Comparison of ENCODE assay signal across 8 mouse cellular contexts in genomic region chr4:126058997-126059362, GRCm38 (mm10). TPM values are rescaled to one million over a fixed set of nuclear protein-coding genes. Genes with fewer than 3 reads are reported as not detected.
DNase-seq lines count a peak whose midpoint lies in the region; ATAC-seq and TF ChIP-seq lines count a peak whose summit lies in the region.

No protein-coding gene starts in this region.

- H3K27ac ChIP-seq in heart, embryonic 14.5 days (replicated peaks in 1 of 2; ENCODE audit: control insufficient read depth in 1 of 2, insufficient read depth in 1 of 2, low read depth in 2 of 2, low read length in 2 of 2) = no peak overlapping the region
- no peak overlapping the region for H3K27ac ChIP-seq in bone marrow, adult 2 months (ENCODE audit: control insufficient read depth, insufficient read depth, low read depth, low read length, poor library complexity)
- H3K27ac ChIP-seq in hindbrain, embryonic 12.5 days = no peak overlapping the region
- H3K27ac ChIP-seq in liver, embryonic 12.5 days = no peak overlapping the region
- H3K27ac ChIP-seq in stomach, embryonic 15.5 days = no peak overlapping the region

- peak overlapping the region; percentile 75 for H3K9ac ChIP-seq in heart, embryonic 14.5 days (ENCODE audit: low read length)
- H3K9ac ChIP-seq in hindbrain, embryonic 12.5 days = peak overlapping the region; percentile 79
- H3K9ac ChIP-seq in liver, embryonic 12.5 days = peak overlapping the region; percentile 65
- peak overlapping the region; percentile 46 for H3K9ac ChIP-seq in stomach, embryonic 15.5 days

- peak overlapping the region; percentile 72 to 88 for H3K4me3 ChIP-seq in heart, embryonic 14.5 days (ENCODE audit: control insufficient read depth in 1 of 2, insufficient read depth in 1 of 2, low read depth in 1 of 2, low read length in 2 of 2)
- H3K4me3 ChIP-seq in bone marrow, adult 2 months (replicated peaks; ENCODE audit: control insufficient read depth, low read depth, low read length) = peak overlapping the region; percentile 72
- H3K4me3 ChIP-seq in hindbrain, embryonic 12.5 days = peak overlapping the region; percentile 59
- H3K4me3 ChIP-seq in liver, embryonic 12.5 days = peak overlapping the region; percentile 82
- H3K4me3 ChIP-seq in stomach, embryonic 15.5 days (replicated peaks) = peak overlapping the region; percentile 75

- H3K4me1 ChIP-seq in heart, embryonic 14.5 days (ENCODE audit: control insufficient read depth in 2 of 2, insufficient read depth in 2 of 2, low read length in 2 of 2) = peaks cover 3 to 11% of the 10 kb centered on the region in 2 experiments; a peak in 2 of 4 replicates
- no peaks in the 10 kb centered on the region; the same call in 1 of the 2 replicates for H3K4me1 ChIP-seq in bone marrow, adult 2 months (ENCODE audit: control insufficient read depth, insufficient read depth, low read length)
- peaks cover 20% of the 10 kb centered on the region for H3K4me1 ChIP-seq in hindbrain, embryonic 12.5 days
- H3K4me1 ChIP-seq in liver, embryonic 12.5 days = peaks cover 25% of the 10 kb centered on the region
- peaks cover 14% of the 10 kb centered on the region for H3K4me1 ChIP-seq in stomach, embryonic 15.5 days

- no peak for TF ChIP-seq CTCF in bone marrow, adult 2 months (IDR thresholded peaks at IDR 0.05; ENCODE audit: control insufficient read depth, insufficient read depth, low read length)

- no peak for ATAC-seq in heart, embryonic 14.5 days (ENCODE audit: insufficient number of reproducible peaks, insufficient read depth, low FRiP score, low read depth)
- ATAC-seq in hindbrain, embryonic 12.5 days (ENCODE audit: low FRiP score) = no peak
- ATAC-seq in liver, embryonic 12.5 days = no peak
- no peak for ATAC-seq in stomach, embryonic 15.5 days (ENCODE audit: insufficient read depth, low FRiP score, low read depth)
- ATAC-seq in megakaryocyte-erythroid progenitor cell, adult 5-6 weeks (replicated peaks; ENCODE audit: low FRiP score, low TSS enrichment, poor library complexity, severe bottlenecking) = no peak

- H3K27me3 ChIP-seq in heart, embryonic 14.5 days (ENCODE audit: control insufficient read depth, insufficient read depth, low read length) = no peaks in the 10 kb centered on the region
- H3K27me3 ChIP-seq in hindbrain, embryonic 12.5 days = no peaks in the 10 kb centered on the region
- H3K27me3 ChIP-seq in liver, embryonic 12.5 days (replicated peaks) = no peaks in the 10 kb centered on the region
- H3K27me3 ChIP-seq in stomach, embryonic 15.5 days (replicated peaks) = no peaks in the 10 kb centered on the region

- intact Hi-C loops in heart, postnatal 10 days (cut with DNase I) = no loop called here

- no peaks in the 10 kb centered on the region for H3K9me3 ChIP-seq in heart, embryonic 14.5 days (ENCODE audit: control insufficient read depth, low read length)
- H3K9me3 ChIP-seq in hindbrain, embryonic 12.5 days (replicated peaks) = no peaks in the 10 kb centered on the region
- H3K9me3 ChIP-seq in liver, embryonic 12.5 days (replicated peaks) = no peaks in the 10 kb centered on the region
- no peaks in the 10 kb centered on the region for H3K9me3 ChIP-seq in stomach, embryonic 15.5 days

- no peak for DNase-seq in heart, postnatal 10 days
- DNase-seq in adrenal gland, adult (ENCODE audit: inconsistent age in 2 of 2, low spot score in 1 of 2) = no peak

- H3K4me2 ChIP-seq in heart, embryonic 14.5 days (ENCODE audit: low read length) = peak overlapping the region; percentile 84
- peak overlapping the region; percentile 60 for H3K4me2 ChIP-seq in hindbrain, embryonic 12.5 days (replicated peaks)
- peak overlapping the region; percentile 95 for H3K4me2 ChIP-seq in liver, embryonic 12.5 days
- H3K4me2 ChIP-seq in stomach, embryonic 15.5 days = peak overlapping the region; percentile 94

- 44% methylated on average over 9 of the region's 9 CpGs for WGBS in heart, embryonic 14.5 days
- 51% methylated on average over 9 of the region's 9 CpGs for WGBS in bone marrow, adult 2 months
- WGBS in hindbrain, embryonic 12.5 days = 45% methylated on average over 9 of the region's 9 CpGs
- WGBS in liver, embryonic 12.5 days (ENCODE audit: insufficient replicate concordance) = 36% methylated on average over 9 of the region's 9 CpGs
- WGBS in stomach, embryonic 15.5 days = 41% methylated on average over 9 of the region's 9 CpGs

- TF ChIP-seq POLR2A in bone marrow, adult 2 months (IDR thresholded peaks at IDR 0.05; ENCODE audit: borderline replicate concordance, control insufficient read depth, low read depth, low read length) = no peak

- H3K36me3 ChIP-seq in heart, embryonic 14.5 days (ENCODE audit: control insufficient read depth, insufficient read depth, low read length) = peaks cover 23% of the 10 kb centered on the region
- peaks cover 25% of the 10 kb centered on the region for H3K36me3 ChIP-seq in hindbrain, embryonic 12.5 days
- peaks cover 23% of the 10 kb centered on the region for H3K36me3 ChIP-seq in liver, embryonic 12.5 days
- peaks cover 8% of the 10 kb centered on the region for H3K36me3 ChIP-seq in stomach, embryonic 15.5 days

RNA-seq across cellular contexts. Expression of gene Oscp1, which starts 0.6 kb away (rescaled TPM):
- 4.6 and 6.4 TPM in 2 replicates for polyA plus RNA-seq in heart, embryonic 14.5 days (2014; fragmentation: Nextera tagmentation; extraction: Ambion mirVana)
- total RNA-seq in heart, postnatal 10 days (2021) = 1 to 10 TPM; 3.5 to 4.1 TPM
- polyA plus RNA-seq in bone marrow, adult 2 months (2011; ENCODE audit: insufficient read depth, insufficient read length, low replicate concordance, missing spikeins) = 1.3 and 8.2 TPM in 2 replicates
- polyA plus RNA-seq in hindbrain, embryonic 12.5 days (2016; fragmentation: Nextera tagmentation; extraction: Ambion mirVana) = 23.5 and 25.0 TPM in 2 replicates
- 2.8 and 3.0 TPM in 2 replicates for polyA plus RNA-seq in liver, embryonic 12.5 days (2016; fragmentation: Nextera tagmentation; extraction: Ambion mirVana)
- 13.5 and 13.9 TPM in 2 replicates for polyA plus RNA-seq in stomach, embryonic 15.5 days (2015; fragmentation: Nextera tagmentation; extraction: Ambion mirVana)
- 0.90 and 1.9 TPM in 2 replicates for total RNA-seq in megakaryocyte-erythroid progenitor cell, adult 5-6 weeks (2014; fragmentation: Nextera tagmentation)
- total RNA-seq in megakaryocyte-erythroid progenitor cell, adult 5-6 weeks (2017) = 0.91 and 22.0 TPM in 2 replicates

RNA-seq across cellular contexts. Expression of gene Mrps15, which starts 12.3 kb away (rescaled TPM):
- polyA plus RNA-seq in heart, embryonic 14.5 days (2014; fragmentation: Nextera tagmentation; extraction: Ambion mirVana) = 132 and 151 TPM in 2 replicates
- total RNA-seq in heart, postnatal 10 days (2021) = 10 to 100 TPM; 64.2 to 64.3 TPM
- 75.0 and 98.1 TPM in 2 replicates for polyA plus RNA-seq in bone marrow, adult 2 months (2011; ENCODE audit: insufficient read depth, insufficient read length, low replicate concordance, missing spikeins)
- polyA plus RNA-seq in hindbrain, embryonic 12.5 days (2016; fragmentation: Nextera tagmentation; extraction: Ambion mirVana) = 133 and 140 TPM in 2 replicates
- polyA plus RNA-seq in liver, embryonic 12.5 days (2016; fragmentation: Nextera tagmentation; extraction: Ambion mirVana) = 128 and 138 TPM in 2 replicates
- polyA plus RNA-seq in stomach, embryonic 15.5 days (2015; fragmentation: Nextera tagmentation; extraction: Ambion mirVana) = 141 and 151 TPM in 2 replicates
- total RNA-seq in megakaryocyte-erythroid progenitor cell, adult 5-6 weeks (2014; fragmentation: Nextera tagmentation) = 117 and 156 TPM in 2 replicates
- total RNA-seq in megakaryocyte-erythroid progenitor cell, adult 5-6 weeks (2017) = 85.7 and 87.1 TPM in 2 replicates

RNA-seq across cellular contexts. Expression of gene Csf3r, which starts 34.6 kb away (rescaled TPM):
- polyA plus RNA-seq in heart, embryonic 14.5 days (2014; fragmentation: Nextera tagmentation; extraction: Ambion mirVana) = 1.1 and 1.5 TPM in 2 replicates
- under 1 TPM; 0.47 to 0.77 TPM for total RNA-seq in heart, postnatal 10 days (2021)
- 39.0 and 158 TPM in 2 replicates for polyA plus RNA-seq in bone marrow, adult 2 months (2011; ENCODE audit: insufficient read depth, insufficient read length, low replicate concordance, missing spikeins)
- polyA plus RNA-seq in hindbrain, embryonic 12.5 days (2016; fragmentation: Nextera tagmentation; extraction: Ambion mirVana) = 0.30 and 1.3 TPM in 2 replicates
- polyA plus RNA-seq in liver, embryonic 12.5 days (2016; fragmentation: Nextera tagmentation; extraction: Ambion mirVana) = 2.8 TPM in 2 replicates
- polyA plus RNA-seq in stomach, embryonic 15.5 days (2015; fragmentation: Nextera tagmentation; extraction: Ambion mirVana) = 1.8 and 1.9 TPM in 2 replicates
- total RNA-seq in megakaryocyte-erythroid progenitor cell, adult 5-6 weeks (2014; fragmentation: Nextera tagmentation) = 5.4 TPM in 1 of 2 replicates, not detected in the other
- 1.8 and 3.0 TPM in 2 replicates for total RNA-seq in megakaryocyte-erythroid progenitor cell, adult 5-6 weeks (2017)

RNA-seq across cellular contexts. Expression of gene Lsm10, which starts 37.4 kb away (rescaled TPM):
- polyA plus RNA-seq in heart, embryonic 14.5 days (2014; fragmentation: Nextera tagmentation; extraction: Ambion mirVana) = 45.4 and 49.1 TPM in 2 replicates
- total RNA-seq in heart, postnatal 10 days (2021) = 10 to 100 TPM; 11.0 to 14.3 TPM
- polyA plus RNA-seq in bone marrow, adult 2 months (2011; ENCODE audit: insufficient read depth, insufficient read length, low replicate concordance, missing spikeins) = 6.6 and 21.2 TPM in 2 replicates
- polyA plus RNA-seq in hindbrain, embryonic 12.5 days (2016; fragmentation: Nextera tagmentation; extraction: Ambion mirVana) = 37.7 and 39.6 TPM in 2 replicates
- 34.5 and 36.7 TPM in 2 replicates for polyA plus RNA-seq in liver, embryonic 12.5 days (2016; fragmentation: Nextera tagmentation; extraction: Ambion mirVana)
- 46.7 and 48.0 TPM in 2 replicates for polyA plus RNA-seq in stomach, embryonic 15.5 days (2015; fragmentation: Nextera tagmentation; extraction: Ambion mirVana)
- total RNA-seq in megakaryocyte-erythroid progenitor cell, adult 5-6 weeks (2014; fragmentation: Nextera tagmentation) = 30.8 and 32.0 TPM in 2 replicates
- 10.5 and 16.7 TPM in 2 replicates for total RNA-seq in megakaryocyte-erythroid progenitor cell, adult 5-6 weeks (2017)

RNA-seq across cellular contexts. Expression of gene Stk40, which starts 44.8 kb away (rescaled TPM):
- 13.1 and 17.8 TPM in 2 replicates for polyA plus RNA-seq in heart, embryonic 14.5 days (2014; fragmentation: Nextera tagmentation; extraction: Ambion mirVana)
- total RNA-seq in heart, postnatal 10 days (2021) = 10 to 100 TPM; 22.8 to 32.7 TPM
- 7.5 and 14.0 TPM in 2 replicates for polyA plus RNA-seq in bone marrow, adult 2 months (2011; ENCODE audit: insufficient read depth, insufficient read length, low replicate concordance, missing spikeins)
- polyA plus RNA-seq in hindbrain, embryonic 12.5 days (2016; fragmentation: Nextera tagmentation; extraction: Ambion mirVana) = 49.4 and 51.0 TPM in 2 replicates
- 22.4 and 23.0 TPM in 2 replicates for polyA plus RNA-seq in liver, embryonic 12.5 days (2016; fragmentation: Nextera tagmentation; extraction: Ambion mirVana)
- polyA plus RNA-seq in stomach, embryonic 15.5 days (2015; fragmentation: Nextera tagmentation; extraction: Ambion mirVana) = 28.6 and 29.1 TPM in 2 replicates
- 12.2 and 14.6 TPM in 2 replicates for total RNA-seq in megakaryocyte-erythroid progenitor cell, adult 5-6 weeks (2014; fragmentation: Nextera tagmentation)
- total RNA-seq in megakaryocyte-erythroid progenitor cell, adult 5-6 weeks (2017) = 10.0 and 11.7 TPM in 2 replicates

Comparison
In these comparisons a context has a peak if more than half of its experiments do, and no peak if none do; other contexts are left out.
1. RNA of gene Csf3r, which starts 34.6 kb away (polyA plus RNA-seq): 39.0 to 158 TPM in bone marrow, adult 2 months; 2.8 TPM in liver, embryonic 12.5 days, 1.8 to 1.9 TPM in stomach, embryonic 15.5 days, 1.1 to 1.5 TPM in heart, embryonic 14.5 days and 0.30 to 1.3 TPM in hindbrain, embryonic 12.5 days; every median in the first group is over 10 times any median in the second.
2. Peak in every context shown above with its lines, with median percentiles within 50 percentile points of each other: H3K4me2 ChIP-seq, H3K4me3 ChIP-seq and H3K9ac ChIP-seq.